In the genomic region with DNA sequence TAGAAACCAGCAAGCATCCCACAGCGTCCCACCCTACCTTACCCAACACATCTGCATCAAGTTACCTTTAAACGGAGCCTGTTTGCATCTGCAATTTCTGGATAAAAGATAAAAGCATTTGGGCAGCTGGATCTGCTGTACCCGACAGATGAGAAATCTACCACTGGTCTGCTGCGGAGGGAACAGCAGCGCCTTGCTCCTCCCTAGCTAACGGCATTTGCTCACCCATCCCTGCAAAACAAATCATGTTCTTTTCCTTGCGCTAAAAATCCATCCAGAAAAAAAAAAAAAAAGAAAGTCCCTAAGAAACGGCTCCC, we compare ENCODE assay signal across 10 mouse cellular contexts. TPM values are rescaled to one million over a fixed set of nuclear protein-coding genes. Genes with fewer than 3 reads are reported as not detected.
DNase-seq lines count a peak whose midpoint lies in the region; ATAC-seq lines count a peak whose summit lies in the region.
"Had no signal": no experiment of that assay in that cellular context is flagged by ENCODE, and none has a peak within 500 bp of the region (broad histone marks: within the 10 kb centered on the region; RNA-seq: fewer than 3 reads in every experiment).

No protein-coding gene starts in this region.

- no peaks in the 10 kb centered on the region for H3K36me3 ChIP-seq in lung, embryonic 15.5 days
- H3K36me3 ChIP-seq in forebrain, embryonic 16.5 days (ENCODE audit: control insufficient read depth, insufficient read depth) = no peaks in the 10 kb centered on the region
- no peaks in the 10 kb centered on the region for H3K36me3 ChIP-seq in limb, embryonic 13.5 days
- H3K36me3 ChIP-seq in stomach, embryonic 14.5 days (ENCODE audit: control insufficient read depth, insufficient read depth, low read length) = no peaks in the 10 kb centered on the region

- H3K27ac ChIP-seq in lung, embryonic 15.5 days = no peak overlapping the region
- H3K27ac ChIP-seq in forebrain, embryonic 16.5 days (ENCODE audit: low read length) = no peak overlapping the region
- no peak overlapping the region for H3K27ac ChIP-seq in limb, embryonic 13.5 days
- no peak overlapping the region for H3K27ac ChIP-seq in stomach, embryonic 14.5 days (ENCODE audit: low read length)
- H3K27ac ChIP-seq: macrophage had no signal

- peaks cover 36% of the 10 kb centered on the region for H3K27me3 ChIP-seq in lung, embryonic 15.5 days
- H3K27me3 ChIP-seq in forebrain, embryonic 16.5 days (replicated peaks; ENCODE audit: control insufficient read depth, insufficient read depth, low read length) = peaks cover 14% of the 10 kb centered on the region
- peaks cover 49% of the 10 kb centered on the region for H3K27me3 ChIP-seq in limb, embryonic 13.5 days
- H3K27me3 ChIP-seq in stomach, embryonic 14.5 days (ENCODE audit: control insufficient read depth, insufficient read depth, low read length) = peaks cover 9% of the 10 kb centered on the region; the same call in 1 of the 2 replicates

- 6% methylated on average over 8 of the region's 8 CpGs for WGBS in lung, embryonic 15.5 days
- WGBS in forebrain, embryonic 16.5 days = 4% methylated on average over 8 of the region's 8 CpGs
- WGBS in limb, embryonic 13.5 days = 2% methylated on average over 8 of the region's 8 CpGs
- 4% methylated on average over 8 of the region's 8 CpGs for WGBS in stomach, embryonic 14.5 days

- DNase-seq in lung, postnatal 36 days = no peak
- DNase-seq in cerebellum, adult 9-11 months = no peak
- no peak for DNase-seq in gastrocnemius, postnatal 36 days
- DNase-seq: kidney, adult 11 months had no signal

- H3K9ac ChIP-seq in lung, embryonic 15.5 days = no peak overlapping the region
- peak overlapping the region; percentile 65 for H3K9ac ChIP-seq in forebrain, embryonic 16.5 days (replicated peaks; ENCODE audit: low read depth, low read length)
- H3K9ac ChIP-seq in limb, embryonic 13.5 days = 0 out of 2 replicates have a peak overlapping the region, but pooled peaks have one; percentile 66
- no peak overlapping the region for H3K9ac ChIP-seq in stomach, embryonic 14.5 days (replicated peaks; ENCODE audit: low read depth, low read length)

- H3K4me3 ChIP-seq in lung, embryonic 15.5 days = peak overlapping the region; percentile 42
- peak overlapping the region; percentile 59 for H3K4me3 ChIP-seq in forebrain, embryonic 16.5 days (replicated peaks; ENCODE audit: low read length)
- H3K4me3 ChIP-seq in limb, embryonic 13.5 days = peak overlapping the region; percentile 51
- peak overlapping the region; percentile 49 for H3K4me3 ChIP-seq in stomach, embryonic 14.5 days (ENCODE audit: low read depth, low read length)

- peak overlapping the region; percentile 84 for H3K4me2 ChIP-seq in lung, embryonic 15.5 days
- peak overlapping the region; percentile 99 for H3K4me2 ChIP-seq in forebrain, embryonic 16.5 days (ENCODE audit: low read length)
- H3K4me2 ChIP-seq in limb, embryonic 13.5 days (replicated peaks) = peak overlapping the region; percentile 93
- peak overlapping the region; percentile 88 for H3K4me2 ChIP-seq in stomach, embryonic 14.5 days (replicated peaks; ENCODE audit: low read depth, low read length)

- intact Hi-C loops in gastrocnemius, postnatal 36 days (cut with DNase I) = no loop called here

- no peak for ATAC-seq in lung, embryonic 15.5 days (ENCODE audit: borderline replicate concordance, extremely low read depth, low FRiP score, low TSS enrichment)
- 0 out of 2 replicates have a peak, but pooled peaks have one; percentile 36 for ATAC-seq in forebrain, embryonic 16.5 days
- ATAC-seq in limb, embryonic 13.5 days (ENCODE audit: low FRiP score, low read depth) = no peak
- ATAC-seq in stomach, embryonic 14.5 days (ENCODE audit: insufficient number of reproducible peaks, insufficient read depth, low FRiP score, low read depth) = no peak
- ATAC-seq: Patski had no signal

- no peaks in the 10 kb centered on the region for H3K9me3 ChIP-seq in lung, embryonic 15.5 days
- H3K9me3 ChIP-seq in forebrain, embryonic 16.5 days (ENCODE audit: control insufficient read depth, low read length) = no peaks in the 10 kb centered on the region
- no peaks in the 10 kb centered on the region for H3K9me3 ChIP-seq in limb, embryonic 13.5 days
- no peaks in the 10 kb centered on the region for H3K9me3 ChIP-seq in stomach, embryonic 14.5 days (ENCODE audit: control insufficient read depth, low read depth, low read length)

- H3K4me1 ChIP-seq in lung, embryonic 15.5 days = peaks cover 9% of the 10 kb centered on the region
- H3K4me1 ChIP-seq in forebrain, embryonic 16.5 days (replicated peaks; ENCODE audit: control insufficient read depth, insufficient read depth, low read length) = peaks cover 16% of the 10 kb centered on the region
- H3K4me1 ChIP-seq in limb, embryonic 13.5 days = peaks cover 20% of the 10 kb centered on the region
- 0 out of 2 replicates have a peak, but pooled peaks cover 8% of the 10 kb centered on the region for H3K4me1 ChIP-seq in stomach, embryonic 14.5 days (ENCODE audit: control insufficient read depth, insufficient read depth, low read length)

RNA-seq across cellular contexts. Expression of a gene that starts 1.0 kb away (rescaled TPM):
- polyA plus RNA-seq in lung, embryonic 15.5 days (2015; fragmentation: Nextera tagmentation; extraction: Ambion mirVana) = 0.55 and 0.75 TPM in 2 replicates
- polyA plus RNA-seq in forebrain, embryonic 16.5 days (2015; fragmentation: Nextera tagmentation; extraction: Ambion mirVana) = 12.8 and 14.0 TPM in 2 replicates
- polyA plus RNA-seq in limb, embryonic 13.5 days (2015; fragmentation: Nextera tagmentation; extraction: Ambion mirVana) = 1.5 and 2.6 TPM in 2 replicates
- 7.2 and 7.4 TPM in 2 replicates for polyA plus RNA-seq in stomach, embryonic 14.5 days (2014; fragmentation: Nextera tagmentation; extraction: Ambion mirVana)
- under 1 TPM; 0.44 to 0.46 TPM for total RNA-seq in gastrocnemius, postnatal 36 days (2021)
- polyA plus RNA-seq: macrophage had no signal

Comparison
In these comparisons a context has a peak if more than half of its experiments do, and no peak if none do; other contexts are left out.
1. H3K9ac ChIP-seq: peak in forebrain, embryonic 16.5 days (single experiment) and limb, embryonic 13.5 days (single experiment); none in lung, embryonic 15.5 days (single experiment) and stomach, embryonic 14.5 days (single experiment).
2. Peak in every context shown above with its lines, with median percentiles within 50 percentile points of each other: H3K4me2 ChIP-seq and H3K4me3 ChIP-seq.